ENCODE assay signal across 12 mouse cellular contexts in the genomic region with DNA sequence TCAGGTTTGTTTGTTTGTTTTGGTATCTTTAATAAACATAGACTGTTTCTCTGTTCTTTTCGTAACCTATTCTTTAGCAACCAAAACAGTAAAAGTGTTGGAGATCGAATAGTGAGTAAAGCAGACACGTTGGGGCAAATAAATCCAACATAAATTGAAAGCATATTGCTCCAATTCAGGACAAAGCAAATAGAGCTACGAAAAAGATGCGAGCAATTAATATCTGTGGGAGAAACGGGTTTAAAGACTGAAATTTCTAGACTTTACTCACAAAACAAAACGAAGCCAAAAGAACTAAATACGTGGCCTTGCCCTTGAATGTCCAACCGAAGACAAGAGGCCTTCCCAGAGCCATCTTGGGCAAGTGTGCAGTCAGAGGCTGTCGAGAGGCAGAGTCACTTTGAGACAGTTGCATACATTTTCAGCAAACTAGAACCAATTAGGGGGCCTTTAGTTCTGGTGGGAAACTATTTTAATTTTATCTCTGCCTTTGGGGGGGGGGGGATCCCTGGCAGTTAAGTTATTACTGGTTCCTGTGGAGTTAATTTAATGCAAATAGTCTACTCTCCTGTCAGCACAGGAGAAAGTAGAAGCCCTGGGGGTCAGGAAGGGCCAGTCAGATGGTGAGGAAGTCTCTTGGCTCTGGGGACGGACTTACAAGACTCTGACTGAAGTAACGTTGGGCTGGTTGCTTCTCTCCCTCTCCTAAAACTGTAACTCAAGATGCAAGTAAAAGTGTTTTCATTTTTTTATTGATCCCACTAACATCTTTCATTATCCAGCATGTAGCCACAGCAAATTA. TPM values are rescaled to one million over a fixed set of nuclear protein-coding genes. Genes with fewer than 3 reads are reported as not detected.
DNase-seq lines count a peak whose midpoint lies in the region; ATAC-seq and TF ChIP-seq lines count a peak whose summit lies in the region.
"Had no signal": no experiment of that assay in that cellular context is flagged by ENCODE, and none has a peak within 500 bp of the region (broad histone marks: within the 10 kb centered on the region; RNA-seq: fewer than 3 reads in every experiment).

No protein-coding gene starts in this region.

- no peak for ATAC-seq in forebrain, embryonic 11.5 days (replicated peaks; ENCODE audit: low FRiP score)
- ATAC-seq in forebrain, embryonic 13.5 days, result no peak
- no peak for ATAC-seq in midbrain, embryonic 14.5 days (ENCODE audit: low FRiP score, low TSS enrichment)

- H3K27me3 ChIP-seq in forebrain, embryonic 11.5 days (ENCODE audit: control insufficient read depth, insufficient read depth, low read length), result peaks cover 80% of the 10 kb centered on the region
- H3K27me3 ChIP-seq in forebrain, embryonic 13.5 days, result peaks cover 97% of the 10 kb centered on the region
- H3K27me3 ChIP-seq in limb, embryonic 10.5 days (ENCODE audit: low read depth, poor library complexity, severe bottlenecking), result peaks cover 100% of the 10 kb centered on the region
- peaks cover 76% of the 10 kb centered on the region for H3K27me3 ChIP-seq in midbrain, embryonic 14.5 days (ENCODE audit: control insufficient read depth, insufficient read depth, low read length)

- 4% methylated on average over 12 of the region's 12 CpGs for WGBS in forebrain, embryonic 11.5 days
- WGBS in forebrain, embryonic 13.5 days, result 3% methylated on average over 12 of the region's 12 CpGs
- WGBS in limb, embryonic 10.5 days, result 3% methylated on average over 12 of the region's 12 CpGs
- WGBS in midbrain, embryonic 14.5 days, result 4% methylated on average over 12 of the region's 12 CpGs

- no peak overlapping the region for H3K4me2 ChIP-seq in forebrain, embryonic 11.5 days (ENCODE audit: low read depth, low read length, severe bottlenecking)
- H3K4me2 ChIP-seq in forebrain, embryonic 13.5 days, result no peak overlapping the region
- H3K4me2 ChIP-seq in midbrain, embryonic 14.5 days (ENCODE audit: low read length), result peak overlapping the region; percentile 87

- H3K36me3 ChIP-seq in forebrain, embryonic 11.5 days (ENCODE audit: control insufficient read depth, insufficient read depth, low read length), result no peaks in the 10 kb centered on the region
- no peaks in the 10 kb centered on the region for H3K36me3 ChIP-seq in forebrain, embryonic 13.5 days (ENCODE audit: poor library complexity, severe bottlenecking)
- no peaks in the 10 kb centered on the region for H3K36me3 ChIP-seq in limb, embryonic 10.5 days
- H3K36me3 ChIP-seq in midbrain, embryonic 14.5 days (ENCODE audit: control insufficient read depth, insufficient read depth, low read length), result no peaks in the 10 kb centered on the region

- no peak overlapping the region for H3K27ac ChIP-seq in forebrain, embryonic 11.5 days (ENCODE audit: low read depth, low read length)
- H3K27ac ChIP-seq in forebrain, embryonic 13.5 days, result no peak overlapping the region
- no peak overlapping the region for H3K27ac ChIP-seq in limb, embryonic 10.5 days
- no peak overlapping the region for H3K27ac ChIP-seq in midbrain, embryonic 14.5 days (replicated peaks; ENCODE audit: low read depth, low read length)

- H3K4me3 ChIP-seq in forebrain, embryonic 11.5 days (ENCODE audit: low read depth, low read length), result no peak overlapping the region
- H3K4me3 ChIP-seq in forebrain, embryonic 13.5 days, result no peak overlapping the region
- H3K4me3 ChIP-seq in limb, embryonic 10.5 days, result no peak overlapping the region
- H3K4me3 ChIP-seq in midbrain, embryonic 14.5 days (replicated peaks; ENCODE audit: low read depth, low read length), result peak overlapping the region; percentile 43

- H3K9ac ChIP-seq in forebrain, embryonic 11.5 days (ENCODE audit: low read length), result no peak overlapping the region
- H3K9ac ChIP-seq in forebrain, embryonic 13.5 days, result no peak overlapping the region
- no peak overlapping the region for H3K9ac ChIP-seq in midbrain, embryonic 14.5 days (replicated peaks; ENCODE audit: low read length)
- H3K9ac ChIP-seq: lung, embryonic 14.5 days had no signal

- TF ChIP-seq CTCF in brain, embryonic 14.5 days (IDR thresholded peaks at IDR 0.05; ENCODE audit: borderline replicate concordance, extremely low read depth, insufficient read depth, insufficient read length), result no peak

- DNase-seq in forebrain, embryonic 11.5 days (ENCODE audit: low spot score), result peak; percentile 52
- peak; percentile 58 for DNase-seq in brain, embryonic 14.5 days (ENCODE audit: low read depth)
- peak; percentile 48 for DNase-seq in limb, embryonic 10.5 days (ENCODE audit: low spot score)
- DNase-seq in midbrain, embryonic 14.5 days, result peak; percentile 55
- no peak for DNase-seq in adrenal gland, postnatal 36 days
- DNase-seq in gastrocnemius, postnatal 36 days, result no peak
- no peak for DNase-seq in frontal cortex, postnatal 14 days (ENCODE audit: low spot score in 2 of 2)
- DNase-seq: cerebellum, adult 8-10 months; lung, embryonic 14.5 days; thymus, postnatal 25 days had no signal

- H3K9me3 ChIP-seq in forebrain, embryonic 11.5 days (ENCODE audit: control insufficient read depth, low read length), result no peaks in the 10 kb centered on the region
- H3K9me3 ChIP-seq in forebrain, embryonic 13.5 days (replicated peaks), result no peaks in the 10 kb centered on the region
- H3K9me3 ChIP-seq in limb, embryonic 10.5 days (replicated peaks), result no peaks in the 10 kb centered on the region
- no peaks in the 10 kb centered on the region for H3K9me3 ChIP-seq in midbrain, embryonic 14.5 days (ENCODE audit: control insufficient read depth, low read length)

- H3K4me1 ChIP-seq in forebrain, embryonic 11.5 days (replicated peaks; ENCODE audit: control insufficient read depth, insufficient read depth, low read length), result peaks cover 7% of the 10 kb centered on the region; the same call in 1 of the 2 replicates
- peaks cover 18% of the 10 kb centered on the region for H3K4me1 ChIP-seq in forebrain, embryonic 13.5 days
- peaks cover 31% of the 10 kb centered on the region for H3K4me1 ChIP-seq in limb, embryonic 10.5 days
- H3K4me1 ChIP-seq in midbrain, embryonic 14.5 days (ENCODE audit: control insufficient read depth, insufficient read depth, low read length), result peaks cover 13% of the 10 kb centered on the region

- TF ChIP-seq POLR2A in brain, embryonic 14.5 days (IDR thresholded peaks at IDR 0.05; ENCODE audit: borderline replicate concordance, extremely low read depth, insufficient read depth, insufficient read length, poor library complexity, severe bottlenecking), result no peak

- intact Hi-C loops in gastrocnemius, postnatal 36 days (cut with DNase I), result no loop called here

RNA-seq across cellular contexts. Expression of a gene that starts 11.5 kb away (rescaled TPM):
- polyA plus RNA-seq in forebrain, embryonic 11.5 days (2014; fragmentation: Nextera tagmentation; extraction: Ambion mirVana), result 2.5 and 2.6 TPM in 2 replicates
- polyA plus RNA-seq in forebrain, embryonic 13.5 days (2015; fragmentation: Nextera tagmentation; extraction: Ambion mirVana), result 1.2 and 2.2 TPM in 2 replicates
- polyA plus RNA-seq in brain, embryonic 14.5 days (2012; rRNA removed), result 2.2 and 5.8 TPM in 2 replicates
- polyA plus RNA-seq in limb, embryonic 10.5 days (2016; fragmentation: Nextera tagmentation; extraction: Ambion mirVana), result 0.08 TPM in 1 of 2 replicates, not detected in the other
- polyA plus RNA-seq in midbrain, embryonic 14.5 days (2014; fragmentation: Nextera tagmentation; extraction: Ambion mirVana), result 7.6 and 9.1 TPM in 2 replicates
- total RNA-seq in adrenal gland, postnatal 36 days (2021), result under 1 TPM in 1 of 2 experiments, not detected in 1; 0.26 TPM
- total RNA-seq in gastrocnemius, postnatal 36 days (2021), result not detected
- polyA plus RNA-seq: large intestine, adult 2 months; lung, embryonic 14.5 days had no signal

Comparison
In these comparisons a context has a peak if more than half of its experiments do, and no peak if none do; other contexts are left out.
1. DNase-seq: peak in forebrain, embryonic 11.5 days (single experiment), brain, embryonic 14.5 days (single experiment), limb, embryonic 10.5 days (single experiment) and midbrain, embryonic 14.5 days (single experiment); none in adrenal gland, postnatal 36 days (0 of 2), gastrocnemius, postnatal 36 days (0 of 2) and frontal cortex, postnatal 14 days (0 of 2).